Mouse (Mus musculus) NIH3T3 (cell line): ENCODE data around the gene Cnn2.

ENCODE experiments used
- DNase-seq: peaks from one replicate; pipeline ENCODE4 v3.0.0-alpha.2; 2012; ENCODE audit warnings: low read depth

The Cnn2 gene

DNA sequence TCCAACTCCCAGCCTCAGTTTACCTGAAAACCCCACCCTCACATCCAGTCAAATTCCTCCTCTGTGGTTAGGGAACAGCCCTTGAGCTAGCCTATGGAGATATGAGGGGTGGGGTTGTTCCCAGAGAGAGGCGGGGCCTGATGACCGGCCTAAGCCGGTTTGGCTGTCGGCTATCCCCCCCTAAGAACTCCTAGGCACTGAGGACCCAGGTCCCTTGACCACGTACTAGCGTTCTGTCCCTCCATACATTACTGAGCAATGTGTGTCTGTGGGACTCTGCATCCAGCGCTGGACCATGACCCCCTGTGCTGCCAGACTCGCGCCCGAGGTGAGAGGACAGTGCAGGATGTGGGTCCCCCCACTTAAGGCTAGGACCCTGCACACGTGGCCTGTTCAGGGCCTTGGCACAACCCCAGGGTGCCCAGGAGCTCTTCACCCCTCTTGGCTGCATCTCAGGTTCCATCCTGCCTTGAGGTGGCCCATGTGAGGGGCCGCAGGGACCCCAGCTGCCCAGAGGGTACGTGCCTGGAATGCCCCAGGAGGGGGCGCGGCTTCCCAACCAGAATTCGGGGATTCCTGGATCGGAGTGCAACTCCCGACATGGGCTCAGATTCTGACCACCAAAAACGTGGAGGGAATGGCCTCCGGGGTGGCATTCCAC, 31.2 kb downstream of the Cnn2 start:
- no peak for DNase-seq

DNA sequence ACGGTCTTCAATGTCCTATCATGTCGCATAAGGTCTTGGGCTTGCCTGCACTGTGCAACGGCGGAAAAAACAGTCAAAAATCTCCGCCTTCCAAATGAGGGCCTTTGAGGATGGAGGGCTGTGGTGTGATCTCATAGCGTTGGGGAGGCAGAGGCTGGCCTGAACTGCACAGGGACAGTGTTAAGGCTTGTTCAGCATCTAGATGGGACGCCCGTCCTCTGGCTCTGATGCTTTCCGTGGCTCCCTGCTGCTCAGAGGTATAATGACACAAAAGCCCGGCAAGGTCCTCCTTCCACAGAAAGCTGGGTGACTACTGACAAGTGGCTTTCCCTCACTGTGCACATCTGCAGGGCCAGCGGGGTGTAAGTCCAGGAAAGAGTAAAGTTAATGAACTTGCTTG, 31.8 kb downstream of the Cnn2 start:
- no peak for DNase-seq

DNA sequence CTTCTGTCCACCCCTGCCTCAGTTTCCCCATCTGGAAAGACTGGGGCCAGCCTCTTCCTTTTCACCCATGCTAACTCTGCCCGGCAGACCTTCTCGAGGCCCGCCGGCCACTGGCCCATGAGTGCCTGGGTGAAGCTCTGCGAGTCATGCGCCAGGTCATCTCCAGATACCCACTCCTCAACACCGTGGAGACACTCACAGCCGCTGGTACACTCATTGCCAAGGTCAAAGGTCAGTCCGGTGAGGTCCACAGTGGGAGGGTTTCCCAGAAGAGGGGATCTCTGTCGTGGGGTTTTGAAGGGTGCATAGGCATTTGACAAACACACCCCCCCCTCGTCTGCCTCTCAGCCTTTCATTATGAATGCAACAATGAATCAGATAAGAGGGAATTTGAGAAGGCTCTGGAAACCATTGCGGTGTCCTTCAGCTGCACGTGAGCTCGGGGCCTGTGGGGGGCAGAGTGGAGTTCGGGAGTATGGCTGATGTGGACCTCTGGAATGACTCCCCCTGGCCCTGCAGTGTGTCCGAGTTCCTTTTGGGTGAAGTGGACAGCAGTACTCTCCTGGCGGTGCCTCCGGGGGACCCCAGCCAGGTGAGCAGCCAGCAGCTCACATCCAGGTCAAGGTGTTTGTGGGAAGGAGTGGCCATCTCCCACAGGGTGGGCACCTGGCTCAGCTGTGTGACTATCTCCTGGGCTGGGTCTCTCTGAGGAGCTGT, 32.4 kb downstream of the Cnn2 start:
- no peak for DNase-seq

DNA sequence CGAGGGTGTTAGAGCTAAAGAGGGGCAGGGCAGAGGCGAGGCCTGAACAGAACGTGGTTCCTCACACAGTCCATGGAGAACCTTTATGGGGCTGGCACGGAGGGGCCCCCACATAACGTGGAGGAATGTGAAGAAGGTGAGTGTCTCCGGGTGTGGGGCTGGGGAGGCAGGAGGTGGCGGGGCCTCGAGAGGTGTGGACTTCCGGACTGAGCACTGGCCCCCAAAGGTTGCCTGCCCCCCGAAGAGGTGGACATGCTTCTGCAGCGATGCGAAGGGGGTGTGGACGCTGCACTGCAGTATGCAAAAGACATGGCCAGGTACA, 32.9 kb downstream of the Cnn2 start:
- DNase-seq: no peak

DNA sequence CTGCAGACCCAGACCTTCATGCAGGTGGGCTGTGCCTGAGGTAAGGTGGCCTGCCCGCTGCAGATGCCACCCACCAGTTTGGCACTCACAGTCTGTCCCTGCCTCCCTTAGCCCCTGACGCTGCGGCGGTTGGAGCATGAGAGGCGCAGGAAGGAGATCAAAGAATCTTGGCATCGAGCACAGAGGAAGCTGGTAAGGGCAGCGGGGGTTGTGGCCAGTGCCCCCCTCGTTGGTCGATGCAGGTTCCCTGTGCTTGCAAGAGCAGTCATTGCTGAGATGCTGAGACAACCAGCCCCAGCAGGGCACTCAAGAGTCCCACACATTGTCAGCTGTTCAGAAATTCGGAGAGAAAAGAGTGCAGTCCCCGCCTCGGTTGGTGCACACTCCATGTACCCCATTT, 33.8 kb downstream of the Cnn2 start:
- no peak for DNase-seq

DNA sequence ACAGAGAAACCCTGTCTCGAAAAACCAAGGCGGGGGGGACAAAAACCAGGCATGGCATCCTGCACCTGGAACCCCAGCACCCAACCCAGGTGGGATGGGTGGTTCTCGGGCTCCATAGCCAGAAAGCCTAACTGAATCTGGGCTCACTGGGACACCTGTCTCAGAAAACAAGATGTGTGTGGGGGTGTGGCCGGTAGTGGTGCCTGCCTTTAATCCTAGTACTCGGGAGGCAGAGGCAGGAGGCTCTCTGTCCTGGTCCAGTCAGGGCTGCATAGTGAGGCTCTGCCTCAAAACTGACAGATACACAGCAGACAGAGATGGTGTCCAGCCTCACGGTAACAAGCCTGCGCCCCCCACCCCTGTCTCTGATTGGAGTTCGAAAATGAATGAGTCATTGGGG, 34.4 kb downstream of the Cnn2 start:
- DNase-seq: no peak

DNA sequence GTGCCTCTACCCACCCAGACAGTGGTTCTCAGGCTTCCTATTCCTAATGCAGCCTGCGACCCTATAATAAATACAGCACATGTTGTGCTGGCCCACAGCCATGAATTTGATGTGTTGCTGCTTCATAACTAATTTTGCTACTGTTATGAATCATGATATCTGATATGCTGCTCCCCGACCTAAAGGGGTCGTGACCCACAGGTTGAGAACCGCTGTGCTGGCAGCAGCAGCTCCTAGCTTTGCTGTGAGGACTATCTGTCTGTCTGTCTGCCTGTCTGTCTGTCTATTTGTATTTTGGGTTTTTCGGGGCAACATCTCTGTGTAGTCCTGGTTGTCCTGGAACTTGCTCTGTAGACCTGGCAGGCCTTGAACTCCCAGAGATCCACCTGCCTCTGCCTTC, 35.4 kb downstream of the Cnn2 start:
- no peak for DNase-seq

DNA sequence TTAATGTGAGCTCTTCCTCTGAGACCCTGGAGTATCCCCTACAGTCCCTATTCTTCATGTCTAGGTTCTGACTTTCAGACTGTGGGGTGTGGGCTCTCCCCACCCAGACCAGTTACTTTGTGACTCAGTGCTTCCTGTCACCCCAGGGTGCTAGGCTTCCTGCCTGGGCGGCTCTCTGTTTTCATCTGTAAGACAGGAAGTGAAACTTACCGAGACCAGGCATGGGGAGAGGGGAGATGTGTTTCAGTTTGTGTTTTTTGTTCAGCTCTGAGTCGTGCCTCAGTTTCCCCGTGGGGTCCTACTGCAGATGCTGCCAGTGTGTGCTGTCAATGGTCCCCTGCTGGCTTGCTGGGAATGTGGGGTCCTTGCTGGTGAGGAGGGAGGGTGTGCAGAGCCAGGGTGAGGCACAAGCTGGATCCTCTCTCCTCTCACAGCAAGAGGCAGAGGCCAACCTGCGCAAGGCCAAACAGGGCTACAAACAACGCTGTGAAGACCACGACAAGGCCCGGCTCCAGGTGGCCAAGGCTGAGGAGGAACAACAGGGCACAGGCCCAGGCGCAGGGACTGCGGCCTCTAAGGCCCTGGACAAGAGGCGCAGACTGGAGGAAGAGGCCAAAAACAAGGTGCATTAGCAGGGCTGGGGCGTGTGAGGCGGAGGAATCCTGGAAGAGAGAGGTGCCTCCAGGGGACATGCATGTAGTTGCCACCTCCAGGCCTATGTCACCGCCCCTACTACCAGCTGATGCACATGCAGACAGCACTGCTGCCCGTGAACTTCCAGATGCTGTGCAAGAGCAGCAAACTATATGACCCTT, 36.1 kb downstream of the Cnn2 start:
- no peak for DNase-seq

DNA sequence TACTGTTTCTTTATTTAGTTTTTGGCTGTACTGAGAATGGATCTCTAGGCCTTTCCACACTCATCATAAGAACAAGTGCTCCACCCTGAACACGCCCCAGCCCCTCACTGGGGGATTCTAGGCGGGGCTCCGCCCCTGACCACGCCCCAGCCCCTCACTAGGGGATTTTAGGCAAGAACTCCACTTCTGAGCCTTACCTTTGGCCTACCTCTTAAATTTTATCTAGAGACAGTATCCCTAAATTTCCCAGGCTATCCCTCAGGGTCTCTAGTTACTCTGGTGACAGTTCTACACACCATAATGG, 36.6 kb downstream of the Cnn2 start:
- no peak for DNase-seq

DNA sequence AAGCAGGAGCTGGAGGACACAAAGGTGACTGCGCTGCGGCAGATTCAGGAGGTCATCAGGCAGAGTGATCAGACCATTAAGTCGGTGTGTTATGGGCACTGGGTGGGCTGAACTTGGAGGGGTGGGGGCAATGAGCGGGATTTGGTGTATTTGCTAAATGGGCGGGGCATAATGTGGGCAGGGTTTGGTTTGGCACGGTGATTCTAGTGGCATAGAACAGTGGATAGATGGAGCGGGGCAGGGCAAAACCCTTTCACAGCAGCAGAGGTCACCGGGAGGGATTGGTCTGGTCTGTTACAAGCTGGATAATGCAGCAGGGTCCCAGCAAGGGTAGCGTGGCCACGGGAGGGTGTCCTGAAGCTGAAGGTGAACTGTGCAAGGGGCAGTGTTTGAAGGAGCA, 37.1 kb downstream of the Cnn2 start:
- no peak for DNase-seq

DNA sequence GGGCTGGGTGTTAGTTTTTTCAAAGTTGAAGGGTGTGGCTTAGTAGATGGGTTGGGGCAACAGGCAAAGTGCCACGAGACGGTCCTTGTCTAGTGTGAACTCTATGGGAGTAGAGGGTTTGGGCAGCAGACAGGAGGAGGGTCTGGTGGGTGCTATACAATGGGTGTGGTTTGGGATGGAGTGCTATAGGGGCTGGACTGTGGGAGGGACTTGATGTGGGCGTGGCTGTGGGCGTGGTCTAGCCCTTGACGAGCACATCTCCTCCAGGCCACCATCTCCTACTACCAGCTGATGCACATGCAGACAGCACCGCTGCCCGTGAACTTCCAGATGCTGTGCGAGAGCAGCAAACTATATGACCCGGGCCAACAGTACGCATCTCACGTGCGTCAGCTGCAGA, 37.5 kb downstream of the Cnn2 start:
- DNase-seq: peak; percentile 43

DNA sequence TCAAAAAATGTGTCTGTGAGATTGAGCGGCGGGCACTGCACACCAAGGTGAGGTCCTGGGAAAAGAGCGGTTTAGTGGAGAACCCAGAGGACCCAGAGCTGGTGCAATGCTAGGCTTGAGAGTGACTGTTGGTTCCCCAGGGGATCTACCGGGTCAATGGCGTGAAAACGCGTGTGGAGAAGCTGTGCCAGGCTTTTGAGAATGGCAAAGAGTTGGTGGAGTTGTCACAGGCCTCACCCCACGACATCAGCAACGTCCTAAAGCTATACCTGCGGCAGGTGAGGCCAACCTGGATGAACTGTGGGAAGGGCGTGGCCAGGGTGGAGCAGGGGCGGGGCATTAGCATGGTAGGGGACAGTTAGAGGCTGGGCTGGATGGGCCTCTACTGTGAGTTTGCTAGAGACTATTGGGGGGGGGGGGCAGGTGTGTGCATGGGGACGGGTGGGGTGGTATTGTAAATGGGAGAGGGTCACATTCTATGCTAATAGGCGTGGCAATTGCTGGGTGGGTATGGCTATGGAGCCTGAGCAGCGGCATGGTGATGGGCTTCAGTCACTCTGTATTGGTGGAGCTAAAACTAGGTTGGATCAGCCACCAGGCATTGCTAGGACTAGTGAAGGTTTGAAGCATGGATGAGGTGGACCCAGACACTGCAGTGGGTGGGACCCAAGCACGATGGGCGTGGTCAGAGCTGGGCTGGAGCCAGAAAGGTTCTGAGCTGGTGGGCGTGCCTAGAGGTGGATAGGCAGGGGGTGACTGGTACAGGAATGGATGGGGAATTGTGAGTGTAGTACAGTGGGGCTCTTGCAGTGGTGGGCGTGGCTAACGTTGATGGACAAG, 39.5 kb downstream of the Cnn2 start:
- peak; percentile 36 for DNase-seq

DNA sequence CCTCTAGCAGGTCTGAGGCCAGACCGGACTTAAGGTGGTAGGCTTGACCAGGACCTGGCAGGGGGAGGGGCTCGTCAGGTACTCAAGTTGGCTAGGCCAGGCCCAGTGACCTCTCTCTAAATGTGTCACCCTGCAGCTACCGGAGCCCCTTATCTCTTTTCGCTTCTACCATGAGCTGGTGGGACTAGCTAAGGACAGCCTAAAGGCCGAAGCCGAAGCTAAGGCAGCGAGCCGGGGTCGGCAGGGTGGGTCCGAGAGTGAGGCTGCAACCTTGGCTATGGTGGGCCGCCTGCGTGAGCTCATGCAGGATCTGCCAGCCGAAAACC, 40.1 kb downstream of the Cnn2 start:
- no peak for DNase-seq

DNA sequence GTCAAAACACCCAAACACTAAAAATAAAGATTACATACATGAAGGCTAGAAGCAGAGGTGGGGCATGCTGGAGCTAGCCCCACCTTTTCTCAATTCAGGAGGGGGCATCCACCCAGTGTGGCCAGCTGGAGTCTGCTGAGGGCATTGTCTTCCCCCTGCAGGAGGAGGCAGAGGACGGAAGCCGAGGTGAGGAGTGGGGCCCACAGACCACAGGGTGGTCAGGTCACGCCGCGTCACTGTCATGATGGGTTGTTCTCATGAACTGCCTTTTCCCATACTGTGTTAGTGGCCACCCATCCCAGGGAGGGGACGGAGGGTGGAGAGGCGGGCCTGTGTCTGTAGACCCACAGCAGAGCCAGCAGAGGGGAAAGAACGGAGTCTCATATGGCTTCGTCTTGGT, 41.8 kb downstream of the Cnn2 start:
- no peak for DNase-seq

DNA sequence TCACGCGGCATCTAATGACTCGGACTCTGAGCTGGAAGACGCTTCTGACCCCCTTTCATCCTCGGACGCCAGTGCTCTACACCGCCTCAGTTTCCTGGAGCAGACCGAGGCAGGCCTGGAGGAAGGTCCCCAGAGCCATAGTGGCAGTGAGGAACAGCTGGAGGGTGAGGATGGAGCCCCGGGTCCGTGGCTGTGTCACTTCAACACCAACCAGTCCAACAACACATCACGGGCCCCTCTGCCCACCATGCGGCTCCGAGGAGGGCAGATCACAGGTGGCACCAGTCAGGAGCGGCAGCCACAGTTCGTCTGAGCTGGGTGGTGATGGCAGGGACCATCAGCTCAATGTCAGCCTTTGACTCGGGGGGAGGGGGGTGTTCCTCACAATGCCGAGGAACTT, 42.4 kb downstream of the Cnn2 start:
- no peak for DNase-seq

DNA sequence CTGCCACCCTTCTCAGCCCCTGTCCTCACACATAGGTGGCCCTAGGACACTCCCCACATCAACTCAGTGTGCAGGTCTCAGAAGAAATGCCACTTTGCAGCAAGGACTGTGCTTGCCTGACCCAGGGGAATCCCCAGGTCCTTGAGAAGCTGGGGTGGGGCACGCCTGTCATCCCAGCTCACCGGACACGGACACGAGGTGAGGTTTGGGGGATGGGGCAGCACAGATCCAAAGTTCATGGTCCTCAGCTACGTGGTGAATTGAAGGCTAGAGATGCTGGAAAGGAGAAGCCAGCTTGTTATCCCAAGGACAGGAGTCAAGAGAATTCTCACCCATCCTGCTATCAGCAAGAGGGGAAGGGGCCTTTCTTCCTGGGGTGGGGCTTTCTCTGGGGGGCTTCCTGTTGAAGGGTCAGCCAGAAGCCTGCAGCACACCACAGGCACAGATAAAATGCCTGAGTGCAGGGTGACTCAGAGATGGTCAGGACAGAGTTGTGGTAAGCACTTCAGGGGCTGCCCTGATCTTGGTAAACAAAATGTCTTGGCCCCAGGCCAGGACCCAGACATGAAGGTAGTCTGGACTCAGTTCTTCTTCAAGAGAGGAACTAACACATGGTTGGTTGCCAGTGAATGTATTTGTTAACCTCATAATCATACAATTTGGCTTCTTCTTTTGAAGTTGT, 44.6 kb downstream of the Cnn2 start:
- peak; percentile 87 for DNase-seq

DNA sequence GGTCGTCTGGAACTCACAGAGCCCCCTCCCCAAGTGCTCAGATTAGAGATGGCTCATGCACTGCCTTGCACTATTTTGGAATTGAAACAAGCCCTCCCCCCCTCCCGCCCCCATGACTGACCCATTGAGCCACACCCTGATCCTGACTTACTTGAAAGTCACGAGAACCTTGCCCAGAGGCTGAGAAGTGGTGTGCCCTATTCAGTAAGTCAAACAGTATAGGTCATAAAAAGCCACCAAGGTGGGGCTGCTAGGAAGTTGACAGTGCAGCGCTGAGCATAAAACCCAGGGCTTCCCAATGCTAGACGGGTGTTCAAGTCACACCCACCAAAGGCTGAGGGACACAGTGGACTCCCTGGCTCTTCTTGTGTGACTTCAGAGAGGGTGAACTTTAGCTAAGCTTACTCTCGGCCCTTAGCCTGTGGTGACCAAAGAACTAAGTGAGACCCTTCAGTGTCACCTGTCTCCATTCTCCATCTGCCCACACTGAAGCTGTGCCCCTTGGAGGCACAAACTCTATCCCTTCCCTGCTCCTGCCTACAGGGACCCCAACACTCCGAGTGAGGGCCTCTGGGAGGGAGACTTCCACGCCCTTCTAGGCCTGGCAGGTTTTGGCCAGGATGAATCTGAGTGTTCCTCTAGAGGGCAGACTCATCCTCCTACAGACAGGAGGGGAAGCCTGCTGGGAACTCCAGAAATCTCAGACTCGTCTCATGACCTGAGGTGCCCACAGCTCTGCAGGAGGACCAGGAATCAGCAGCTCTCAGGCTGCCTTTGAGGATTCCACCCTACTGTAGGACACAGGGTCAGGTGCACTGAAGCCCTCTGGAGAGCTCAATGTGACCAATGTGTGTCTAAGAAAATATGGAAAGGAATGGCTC, 45.4 kb downstream of the Cnn2 start:
- DNase-seq: peak; percentile 84

DNA sequence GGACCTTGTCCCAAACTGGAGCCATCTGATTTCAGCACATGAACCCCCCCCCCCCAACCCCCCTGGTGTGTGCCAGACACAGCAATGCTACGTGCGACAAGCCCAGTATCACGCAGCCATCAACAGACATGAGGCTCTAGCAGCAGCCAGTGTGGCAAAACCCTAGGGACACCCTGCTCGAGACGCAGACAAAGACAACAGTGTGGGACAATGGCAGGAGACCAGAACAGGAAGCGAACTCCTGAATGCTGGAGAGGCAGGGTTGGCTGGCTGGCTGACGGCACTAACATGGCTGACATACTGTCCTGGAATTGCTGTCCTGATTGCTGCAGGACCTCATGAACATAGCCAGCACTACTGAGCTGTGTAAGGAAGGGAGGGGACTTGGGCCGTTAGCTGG, 46.8 kb downstream of the Cnn2 start:
- no peak for DNase-seq

DNA sequence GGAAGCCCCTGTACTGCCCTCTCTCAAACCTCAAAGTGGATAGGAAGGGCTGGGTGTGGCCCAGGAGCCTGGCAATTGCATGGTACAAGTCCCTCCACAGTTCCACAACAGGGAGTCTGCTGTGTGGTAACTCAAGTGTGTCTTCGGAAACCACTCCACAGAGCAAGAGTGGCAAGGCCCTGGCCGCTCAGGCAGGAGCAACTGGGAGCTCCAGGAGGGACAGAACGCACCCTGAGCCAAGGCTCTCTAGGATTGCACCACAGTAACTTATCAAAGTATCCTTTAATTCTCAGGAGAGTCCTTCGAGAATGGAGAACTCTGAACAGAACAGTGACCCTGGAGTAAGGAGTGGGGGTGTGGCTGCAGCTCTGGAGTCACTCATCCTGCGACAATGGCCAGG, 47.3 kb downstream of the Cnn2 start:
- no peak for DNase-seq

DNA sequence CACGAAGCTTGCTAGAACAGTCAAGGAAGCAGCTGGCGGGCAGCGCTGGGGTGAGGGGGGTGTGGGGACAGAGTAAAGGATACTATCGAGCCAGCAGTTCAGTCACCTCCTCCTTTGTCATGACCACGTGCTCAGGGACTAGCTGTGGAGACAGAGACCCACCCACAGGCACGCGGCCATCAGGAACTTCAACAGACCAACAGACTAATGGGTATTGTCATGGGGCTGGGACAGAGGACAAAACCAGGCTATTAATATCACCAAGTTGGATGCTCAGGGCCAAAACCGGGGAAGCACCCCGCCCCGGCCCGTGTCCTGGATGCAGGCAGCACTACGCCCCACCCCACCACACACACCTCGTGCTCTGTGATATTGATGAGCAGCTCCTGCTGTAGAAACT, 48.4 kb downstream of the Cnn2 start:
- no peak for DNase-seq

DNA sequence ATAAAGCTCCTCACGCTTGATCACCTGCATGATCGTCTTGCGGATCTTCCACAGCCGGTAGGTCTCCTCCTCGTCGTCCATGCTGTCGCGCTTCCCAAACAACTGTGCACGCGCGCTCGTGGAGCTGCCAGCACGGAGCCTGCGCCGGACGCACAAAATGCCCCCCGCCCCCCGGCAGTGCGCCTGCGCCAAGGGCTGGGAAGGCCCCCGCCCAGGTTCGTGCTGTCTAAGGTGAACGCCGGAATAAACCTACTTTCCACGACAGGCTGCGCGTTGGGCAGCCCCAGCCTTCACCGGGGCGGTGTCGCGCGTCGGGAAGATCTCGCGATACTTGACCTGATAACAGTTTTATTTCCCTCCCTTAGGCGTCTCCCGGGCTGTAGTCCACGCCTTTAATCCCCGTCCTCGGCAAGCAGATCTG, 51.2 kb downstream of the Cnn2 start, which contains the start of gene Polr2e:
Gene Polr2e, minus strand, starts transcription at position 237 of the 421 bp plus-strand sequence.
- DNase-seq: peak; percentile 100
